Mouse (Mus musculus) liver, postnatal 0 days (tissue): Measurements from ENCODE around the gene Pacrg.

Experiments used
- CTCF ChIP-seq: sonication (generic); IDR thresholded peaks from 2 replicates; pipeline ENCODE4 v1.5.1; 2016; ENCODE audit warnings: antibody characterized with exemption, low read depth
- EP300 ChIP-seq: IDR thresholded peaks from 2 replicates; pipeline ENCODE4 v1.6.1; 2016; ENCODE audit warnings: antibody characterized with exemption, low read depth, mild to moderate bottlenecking

- no peak for TF ChIP-seq CTCF
- TF ChIP-seq EP300: no peak
Observed at GRCm38 (mm10) chr17:10448417-10448816, 391.7 kb downstream of the Pacrg start.
